8 mouse cellular contexts compared by ENCODE assay signal in the genomic region with DNA sequence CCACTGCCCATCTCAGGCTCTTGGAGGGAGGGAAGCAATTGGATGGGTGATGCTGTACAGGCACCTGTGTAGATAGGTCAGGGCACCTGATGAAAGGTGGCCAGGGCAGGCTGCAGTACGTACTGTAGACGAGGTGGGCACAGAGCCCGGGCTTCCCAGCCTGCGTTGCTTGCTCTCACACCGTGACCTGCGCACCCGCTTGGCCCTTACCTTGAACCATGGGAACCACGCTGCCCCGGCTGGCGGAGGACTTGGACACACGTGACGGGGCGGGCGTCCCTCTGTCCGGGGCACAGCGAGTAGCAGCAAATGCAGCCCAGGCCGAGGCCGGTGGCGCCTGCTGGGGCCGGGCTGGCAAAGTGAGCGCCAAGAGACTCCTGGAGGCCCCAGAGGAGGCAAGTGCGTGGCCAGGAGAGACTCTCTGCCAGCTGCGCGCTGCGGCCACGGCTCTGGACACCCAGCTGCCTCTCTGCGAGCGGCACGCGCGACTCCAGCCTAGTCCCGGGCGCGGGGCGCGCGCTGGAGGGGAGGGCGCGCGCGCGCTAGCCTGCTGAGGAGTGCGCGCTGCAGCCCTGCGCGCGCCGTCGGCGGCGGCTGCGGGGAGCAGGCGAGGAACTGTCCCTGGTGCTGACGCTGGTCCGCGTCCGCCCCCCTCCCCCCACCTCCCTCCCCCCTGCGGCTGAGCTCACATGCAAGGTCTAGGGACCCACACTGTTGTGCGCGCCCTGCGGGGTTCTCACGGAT. TPM values are rescaled to one million over a fixed set of nuclear protein-coding genes. Genes with fewer than 3 reads are reported as not detected.
A peak's percentile ranks its signal among the peaks of the same experiment; 100 is the strongest.
DNase-seq lines count a peak whose midpoint lies in the region; ATAC-seq and TF ChIP-seq lines count a peak whose summit lies in the region.

A gene (minus strand): TSS at position 542 of the 744 bp plus-strand sequence.

- H3K4me1 ChIP-seq in ES-E14 (ENCODE audit: control insufficient read depth in 2 of 2, insufficient read depth in 2 of 2, low read length in 2 of 2, poor library complexity in 1 of 2): peaks cover 0 to 2% of the 10 kb centered on the region in 2 experiments; a peak in 1 of 4 replicates
- peaks cover 7% of the 10 kb centered on the region; the same call in 1 of the 2 replicates for H3K4me1 ChIP-seq in embryonic facial prominence, embryonic 12.5 days
- H3K4me1 ChIP-seq in hindbrain, embryonic 12.5 days: peaks cover 6% of the 10 kb centered on the region
- peaks cover 13% of the 10 kb centered on the region for H3K4me1 ChIP-seq in midbrain, embryonic 10.5 days
- peaks cover 5% of the 10 kb centered on the region for H3K4me1 ChIP-seq in stomach, embryonic 15.5 days

- in situ Hi-C loops in ES-E14 (cut with MboI; ENCODE audit: low sequenced_read_pairs in 2 of 2, unreplicated experiment in 2 of 2): no loop called here

- no peaks in the 10 kb centered on the region for H3K36me3 ChIP-seq in ES-E14 (ENCODE audit: control insufficient read depth, insufficient read depth, low read length, poor library complexity, severe bottlenecking)
- H3K36me3 ChIP-seq in embryonic facial prominence, embryonic 12.5 days: no peaks in the 10 kb centered on the region
- no peaks in the 10 kb centered on the region for H3K36me3 ChIP-seq in hindbrain, embryonic 12.5 days
- no peaks in the 10 kb centered on the region for H3K36me3 ChIP-seq in midbrain, embryonic 10.5 days
- H3K36me3 ChIP-seq in stomach, embryonic 15.5 days: no peaks in the 10 kb centered on the region

- WGBS in embryonic facial prominence, embryonic 12.5 days: under 1% methylated on average over 48 of the region's 62 CpGs
- under 1% methylated on average over 52 of the region's 62 CpGs for WGBS in hindbrain, embryonic 12.5 days
- WGBS in midbrain, embryonic 10.5 days: 1% methylated on average over 52 of the region's 62 CpGs
- WGBS in stomach, embryonic 15.5 days: 2% methylated on average over 56 of the region's 62 CpGs

- peaks cover 34% of the 10 kb centered on the region for H3K27me3 ChIP-seq in embryonic facial prominence, embryonic 12.5 days
- H3K27me3 ChIP-seq in hindbrain, embryonic 12.5 days: peaks cover 42% of the 10 kb centered on the region
- peaks cover 53% of the 10 kb centered on the region for H3K27me3 ChIP-seq in midbrain, embryonic 10.5 days (ENCODE audit: low read depth, poor library complexity, severe bottlenecking)
- H3K27me3 ChIP-seq in stomach, embryonic 15.5 days (replicated peaks): peaks cover 36% of the 10 kb centered on the region

- H3K4me3 ChIP-seq in ES-E14 (ENCODE audit: insufficient read depth in 1 of 2, low read depth in 1 of 2, low read length in 2 of 2, poor library complexity in 1 of 2, severe bottlenecking in 1 of 2): peak within 1 kb of the TSS; percentile 75
- H3K4me3 ChIP-seq in embryonic facial prominence, embryonic 12.5 days: peak within 1 kb of the TSS; percentile 42
- peak within 1 kb of the TSS; percentile 42 for H3K4me3 ChIP-seq in hindbrain, embryonic 12.5 days
- H3K4me3 ChIP-seq in midbrain, embryonic 10.5 days: peak within 1 kb of the TSS; percentile 54
- H3K4me3 ChIP-seq in stomach, embryonic 15.5 days (replicated peaks): peak within 1 kb of the TSS; percentile 37

- H3K4me2 ChIP-seq in embryonic facial prominence, embryonic 12.5 days (replicated peaks): peak within 1 kb of the TSS; percentile 91
- peak within 1 kb of the TSS; percentile 80 for H3K4me2 ChIP-seq in hindbrain, embryonic 12.5 days (replicated peaks)
- H3K4me2 ChIP-seq in stomach, embryonic 15.5 days: peak within 1 kb of the TSS; percentile 78

- H3K27ac ChIP-seq in ES-E14 (ENCODE audit: insufficient read depth, low read depth, low read length, poor library complexity, severe bottlenecking): no peak within 1 kb of the TSS
- no peak within 1 kb of the TSS for H3K27ac ChIP-seq in embryonic facial prominence, embryonic 12.5 days
- H3K27ac ChIP-seq in hindbrain, embryonic 12.5 days: no peak within 1 kb of the TSS
- H3K27ac ChIP-seq in midbrain, embryonic 10.5 days (replicated peaks): peak within 1 kb of the TSS; percentile 18; the same call in 1 of the 2 replicates
- no peak within 1 kb of the TSS for H3K27ac ChIP-seq in stomach, embryonic 15.5 days

- ATAC-seq in embryonic facial prominence, embryonic 12.5 days (ENCODE audit: insufficient number of reproducible peaks, insufficient read depth, low FRiP score, low TSS enrichment): peak; percentile 62; the same call in 1 of the 2 replicates
- ATAC-seq in hindbrain, embryonic 12.5 days (ENCODE audit: low FRiP score): peak; percentile 68
- ATAC-seq in stomach, embryonic 15.5 days (ENCODE audit: insufficient read depth, low FRiP score, low read depth): no peak
- ATAC-seq in inflammation-experienced regulatory T-cells, adult 6 months: no peak

- H3K9me3 ChIP-seq in ES-E14 (ENCODE audit: control insufficient read depth, insufficient read depth, low read depth, low read length): no peaks in the 10 kb centered on the region
- H3K9me3 ChIP-seq in embryonic facial prominence, embryonic 12.5 days: no peaks in the 10 kb centered on the region
- H3K9me3 ChIP-seq in hindbrain, embryonic 12.5 days (replicated peaks): no peaks in the 10 kb centered on the region
- H3K9me3 ChIP-seq in midbrain, embryonic 10.5 days (replicated peaks): no peaks in the 10 kb centered on the region
- H3K9me3 ChIP-seq in stomach, embryonic 15.5 days: no peaks in the 10 kb centered on the region

- peak within 1 kb of the TSS; percentile 67 for H3K9ac ChIP-seq in ES-E14 (ENCODE audit: insufficient read depth, low read depth, low read length, poor library complexity, severe bottlenecking)
- peak within 1 kb of the TSS; percentile 34; the same call in 1 of the 2 replicates for H3K9ac ChIP-seq in embryonic facial prominence, embryonic 12.5 days
- peak within 1 kb of the TSS; percentile 53 for H3K9ac ChIP-seq in hindbrain, embryonic 12.5 days
- H3K9ac ChIP-seq in stomach, embryonic 15.5 days: no peak within 1 kb of the TSS

- peak; percentile 44 for DNase-seq in ES-E14 (ENCODE audit: low read depth, low spot score)
- peak; percentile 75 for DNase-seq in adrenal gland, postnatal 10 days
- DNase-seq in layer of hippocampus, postnatal 25 days (ENCODE audit: extremely low spot score in 1 of 2, low spot score in 1 of 2): peak; percentile 41 to 46
- DNase-seq in midbrain, embryonic 10.5 days (ENCODE audit: low spot score): peak; percentile 47

TF ChIP-seq in ES-E14, 5 proteins besides CTCF, POLR2A, EP300 and RAD21:
- TF ChIP-seq MAFK (IDR thresholded peaks at IDR 0.05; ENCODE audit: insufficient read depth, low read depth, low read length): no peak
- TF ChIP-seq ZC3H11A (IDR thresholded peaks at IDR 0.05; ENCODE audit: borderline replicate concordance, low read depth, low read length): no peak
- TF ChIP-seq CHD2 (IDR thresholded peaks at IDR 0.05; ENCODE audit: low read depth, low read length): no peak
- no peak for TF ChIP-seq HCFC1 (IDR thresholded peaks at IDR 0.05; ENCODE audit: borderline replicate concordance, insufficient read depth, low read length)
- TF ChIP-seq ZNF384 (IDR thresholded peaks at IDR 0.05; ENCODE audit: low read depth, low read length): no peak

RNA-seq across cellular contexts. Expression of the gene that starts here (rescaled TPM):
- total RNA-seq in ES-E14 (2012; rRNA removed): 0.42 TPM in 1 of 2 replicates, not detected in the other
- 1 to 10 TPM; 2.0 TPM for total RNA-seq in adrenal gland, postnatal 10 days (2021)
- 0.24 and 0.29 TPM in 2 replicates for polyA plus RNA-seq in embryonic facial prominence, embryonic 12.5 days (2016; fragmentation: Nextera tagmentation; extraction: Ambion mirVana)
- polyA plus RNA-seq in hindbrain, embryonic 12.5 days (2016; fragmentation: Nextera tagmentation; extraction: Ambion mirVana): 0.43 and 0.52 TPM in 2 replicates
- total RNA-seq in layer of hippocampus, postnatal 25 days (2021): 100 to 1,000 TPM; 119 to 162 TPM
- polyA plus RNA-seq in midbrain, embryonic 10.5 days (2016; fragmentation: Nextera tagmentation; extraction: Ambion mirVana): 0.06 and 0.22 TPM in 2 replicates
- polyA plus RNA-seq in stomach, embryonic 15.5 days (2015; fragmentation: Nextera tagmentation; extraction: Ambion mirVana): 0.15 and 0.19 TPM in 2 replicates
- polyA plus RNA-seq in inflammation-experienced regulatory T-cells, adult 6 months (2017; shearing (Covaris generic)): not detected

Comparison
In these comparisons a context has a peak if more than half of its experiments do, and no peak if none do; other contexts are left out.
1. RNA of the gene that starts here (total RNA-seq): 119 to 162 TPM in layer of hippocampus, postnatal 25 days; 2.0 TPM in adrenal gland, postnatal 10 days and 0.42 TPM in ES-E14; every median in the first group is over 10 times any median in the second.
2. Peak in DNase-seq, H3K4me3 ChIP-seq and H3K9ac ChIP-seq in ES-E14; RNA of the gene not detected or under 1 TPM.
3. Peak in ATAC-seq, H3K4me3 ChIP-seq, H3K9ac ChIP-seq and H3K4me2 ChIP-seq in embryonic facial prominence, embryonic 12.5 days; RNA of the gene not detected or under 1 TPM.
4. Peak in ATAC-seq, H3K4me3 ChIP-seq, H3K9ac ChIP-seq and H3K4me2 ChIP-seq in hindbrain, embryonic 12.5 days; RNA of the gene not detected or under 1 TPM.
5. Peak in DNase-seq, H3K4me3 ChIP-seq and H3K27ac ChIP-seq in midbrain, embryonic 10.5 days; RNA of the gene not detected or under 1 TPM.
6. Peak in every context shown above with its lines, with median percentiles within 50 percentile points of each other: DNase-seq, H3K4me3 ChIP-seq and H3K4me2 ChIP-seq.